11 mouse cellular contexts compared by ENCODE assay signal in genomic region chr16:31834011-31834584, GRCm38 (mm10). TPM values are rescaled to one million over a fixed set of nuclear protein-coding genes. Genes with fewer than 3 reads are reported as not detected.
DNase-seq lines count a peak whose midpoint lies in the region; ATAC-seq and TF ChIP-seq lines count a peak whose summit lies in the region.
"Had no signal": no experiment of that assay in that cellular context is flagged by ENCODE, and none has a peak within 500 bp of the region (broad histone marks: within the 10 kb centered on the region; RNA-seq: fewer than 3 reads in every experiment).

No protein-coding gene starts in this region.

- peaks cover 5% of the 10 kb centered on the region; the same call in 1 of the 2 replicates for H3K4me1 ChIP-seq in heart, postnatal 0 days (ENCODE audit: control insufficient read depth, insufficient read depth)
- H3K4me1 ChIP-seq: hindbrain, embryonic 13.5 days; midbrain, embryonic 10.5 days had no signal

- H3K27ac ChIP-seq in layer of hippocampus, adult 2 months = peak overlapping the region; percentile 32
- H3K27ac ChIP-seq in heart, postnatal 0 days (ENCODE audit: low read depth) = peak overlapping the region; percentile 72
- H3K27ac ChIP-seq: hindbrain, embryonic 13.5 days; midbrain, embryonic 10.5 days had no signal

- peaks cover 37% of the 10 kb centered on the region for H3K36me3 ChIP-seq in heart, postnatal 0 days (replicated peaks; ENCODE audit: control insufficient read depth, insufficient read depth, low read length)

- peak; percentile 71 for ATAC-seq in heart, postnatal 0 days (ENCODE audit: insufficient read depth, low read depth)

- H3K4me2 ChIP-seq in heart, postnatal 0 days (ENCODE audit: low read depth, low read length) = no peak overlapping the region
- H3K4me2 ChIP-seq: hindbrain, embryonic 13.5 days had no signal

- H3K27me3 ChIP-seq in heart, postnatal 0 days (ENCODE audit: control insufficient read depth, insufficient read depth, low read length) = no peaks in the 10 kb centered on the region
- H3K27me3 ChIP-seq: hindbrain, embryonic 13.5 days had no signal

- no peaks in the 10 kb centered on the region for H3K9me3 ChIP-seq in heart, postnatal 0 days (replicated peaks; ENCODE audit: control insufficient read depth, low read length)
- H3K9me3 ChIP-seq: hindbrain, embryonic 13.5 days; midbrain, embryonic 10.5 days had no signal

- no peak for TF ChIP-seq CTCF in layer of hippocampus, adult 2 months (conservative IDR thresholded peaks at IDR 0.05)
- no peak for TF ChIP-seq CTCF in heart, postnatal 0 days (IDR thresholded peaks at IDR 0.05; ENCODE audit: low read depth)

- no peak overlapping the region for H3K9ac ChIP-seq in heart, postnatal 0 days (replicated peaks; ENCODE audit: low read depth, low read length)
- H3K9ac ChIP-seq: hindbrain, embryonic 13.5 days had no signal

- WGBS in heart, postnatal 0 days = 52% methylated on average over 7 of the region's 7 CpGs

- DNase-seq in embryo, embryonic 11 days = peak; percentile 12
- DNase-seq in embryo, embryonic 10.5 days (ENCODE audit: low spot score) = no peak
- DNase-seq in layer of hippocampus, adult 2 months (ENCODE audit: low spot score in 2 of 2) = no peak
- DNase-seq in layer of hippocampus, adult 8-10 months (ENCODE audit: low spot score in 2 of 2) = no peak
- peak; percentile 70 for DNase-seq in heart, postnatal 0 days (ENCODE audit: low spot score)
- DNase-seq in mesoderm, embryonic 11.5 days (ENCODE audit: low read depth, low spot score) = peak; percentile 11
- no peak for DNase-seq in urinary bladder, postnatal 25 days (ENCODE audit: low spot score)
- DNase-seq in urinary bladder, postnatal 36 days (ENCODE audit: low spot score in 2 of 2) = no peak
- DNase-seq: cerebellum, postnatal 14 days had no signal

- no peak for TF ChIP-seq EP300 in heart, postnatal 0 days (IDR thresholded peaks at IDR 0.05; ENCODE audit: low read depth)

- peak overlapping the region; percentile 1; the same call in 1 of the 2 replicates for H3K4me3 ChIP-seq in layer of hippocampus, adult 2 months
- no peak overlapping the region for H3K4me3 ChIP-seq in heart, postnatal 0 days (ENCODE audit: low read depth, low read length)
- H3K4me3 ChIP-seq: hindbrain, embryonic 13.5 days; midbrain, embryonic 10.5 days had no signal

RNA-seq across cellular contexts. Expression of gene Meltf, which starts 44.5 kb away (rescaled TPM):
- total RNA-seq in layer of hippocampus, adult 2 months (2021) = under 1 TPM; 0.20 to 0.29 TPM
- total RNA-seq in layer of hippocampus, adult 8-10 months (2022) = under 1 TPM in 3 of 4 experiments, not detected in 1; 0.24 to 0.61 (median 0.45) TPM
- 0.04 TPM in 1 of 2 replicates, not detected in the other for total RNA-seq in heart, postnatal 0 days (2014; rRNA removed; ENCODE audit: low replicate concordance)
- not detected in 2 replicates for polyA plus RNA-seq in heart, postnatal 0 days (2015; fragmentation: Nextera tagmentation; extraction: Ambion mirVana)

Comparison
In these comparisons a context has a peak if more than half of its experiments do, and no peak if none do; other contexts are left out.
1. DNase-seq: peak in embryo, embryonic 11 days (single experiment), heart, postnatal 0 days (single experiment) and mesoderm, embryonic 11.5 days (single experiment); none in embryo, embryonic 10.5 days (single experiment), layer of hippocampus, adult 2 months (0 of 2), layer of hippocampus, adult 8-10 months (0 of 2), urinary bladder, postnatal 25 days (single experiment) and urinary bladder, postnatal 36 days (0 of 2).